Mouse (Mus musculus) neutrophil, adult 83 days (primary cell): ENCODE data around the gene Ncf2. TPM values are rescaled to one million over a fixed set of nuclear protein-coding genes. Genes with fewer than 3 reads are reported as not detected.

Experiments
- total RNA-seq, 2 experiments: library from RNA; stranded (reverse); gene quantifications; one replicate each; pipeline ENCODE4 v1.2.4; 2023

Gene Ncf2
- 1,000 to 10,000 TPM in 1 of 2 experiments, 100 to 1,000 TPM in 1; 996 to 1,022 TPM for total RNA-seq

DNA sequence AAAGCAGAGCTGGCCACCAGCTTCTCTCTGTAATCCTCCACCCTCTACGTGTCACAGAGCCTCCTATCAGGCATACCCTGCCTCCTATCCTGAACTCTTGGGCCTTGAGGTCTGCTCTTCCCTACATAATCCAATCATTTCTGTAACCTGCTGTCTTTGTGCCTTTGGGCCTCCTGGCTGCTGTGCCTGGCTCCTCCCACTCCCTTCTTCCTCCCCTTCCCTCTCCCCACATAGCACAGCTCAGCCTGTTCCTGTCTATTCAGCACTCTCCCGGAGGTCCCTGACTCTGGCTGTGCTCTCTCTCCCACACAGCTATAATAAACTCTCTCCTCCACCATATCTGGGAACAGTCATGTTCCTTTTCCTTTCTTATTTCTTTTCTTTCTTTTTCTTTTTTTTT, at the start of gene Ncf2:
Gene Ncf2, plus strand, starts transcription at position 298 of the 400 bp plus-strand sequence.

DNA sequence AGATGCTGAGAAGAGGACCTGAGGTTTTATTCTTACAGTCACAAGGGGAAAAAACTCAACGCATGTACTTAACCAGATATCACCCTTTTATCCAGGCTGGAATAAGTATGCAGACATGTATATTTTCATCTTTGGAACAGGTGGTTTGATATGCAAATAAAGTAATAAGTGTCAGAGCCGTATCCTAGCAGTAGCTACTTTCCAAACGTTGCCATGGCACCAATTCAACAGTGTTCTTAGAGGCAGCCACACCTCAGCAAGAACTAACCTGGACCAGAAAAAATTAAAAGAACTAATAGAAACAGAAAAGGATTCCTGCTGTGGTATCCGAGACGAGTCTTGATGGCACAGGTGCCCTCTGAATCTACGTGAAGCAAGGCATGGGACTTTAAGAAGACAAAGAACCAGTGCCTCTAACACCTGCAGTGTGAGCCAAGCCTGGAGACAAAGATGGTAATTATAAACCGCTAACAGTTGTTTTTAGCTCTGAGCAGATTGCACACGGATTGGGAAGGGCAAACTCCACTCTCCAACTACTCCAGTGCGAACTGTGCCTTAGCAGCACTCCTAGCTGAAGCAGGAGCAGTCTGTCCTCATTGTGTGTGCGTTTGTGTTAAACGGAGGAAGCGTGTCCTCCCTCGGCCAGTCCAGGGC, 49.6 kb upstream of the Ncf2 start, which contains the start of gene Apobec4:
Gene Apobec4, plus strand, starts transcription at position 240 of the 654 bp plus-strand sequence.

DNA sequence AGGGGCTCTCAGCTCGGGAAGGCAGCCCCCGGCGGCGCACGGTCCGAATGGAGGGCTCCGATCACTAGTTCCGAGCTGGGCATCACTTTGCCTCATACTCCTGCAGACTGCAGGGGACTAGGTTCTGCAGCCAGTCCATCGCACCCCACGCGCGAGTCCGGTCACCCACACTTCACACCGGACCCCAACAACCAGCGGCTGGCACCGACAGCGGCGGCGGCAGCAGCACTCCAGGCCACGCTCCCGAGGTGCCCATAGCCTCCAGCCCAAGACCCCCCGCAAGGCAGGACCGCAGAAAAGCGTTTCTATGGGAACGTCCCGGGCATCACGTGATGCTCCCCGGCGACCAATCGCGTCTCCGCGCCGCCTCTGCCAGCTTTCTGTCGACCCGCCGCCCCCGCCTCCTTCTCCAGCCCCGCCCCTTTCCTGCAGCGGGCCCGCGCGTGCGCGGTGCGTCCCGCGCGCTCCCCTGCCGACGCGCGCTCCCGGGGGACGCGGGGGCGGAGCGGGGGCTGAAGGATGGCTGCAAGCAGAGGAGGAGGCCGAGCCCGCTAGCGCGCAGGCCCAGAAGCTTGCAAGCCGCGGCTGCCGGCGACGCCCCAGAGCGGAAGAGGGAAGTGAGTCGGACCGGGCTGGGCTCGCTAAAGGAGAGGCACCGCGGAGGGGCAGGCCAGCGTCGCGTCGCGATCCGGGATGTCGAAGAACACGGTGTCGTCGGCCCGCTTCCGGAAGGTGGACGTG, 33.8 kb upstream of the Ncf2 start, which contains the start of the genes Rgl1 and Arpc5:
Gene Rgl1, minus strand, starts transcription at position 320 of the 741 bp plus-strand sequence.
Gene Arpc5, plus strand, starts transcription at position 511 of the 741 bp plus-strand sequence.

Other genes starting within 250 kb of the Ncf2 start
- not detected for gene Apobec4, start 49.6 kb upstream of the Ncf2 start, total RNA-seq
- 1 to 10 TPM; 1.5 to 2.3 TPM for gene Rgl1, start 33.8 kb upstream of the Ncf2 start, total RNA-seq
- gene Arpc5, start 33.7 kb upstream of the Ncf2 start, total RNA-seq: 100 to 1,000 TPM; 449 to 481 TPM
- gene Smg7, start 102.5 kb downstream of the Ncf2 start, total RNA-seq: 10 to 100 TPM; 54.9 to 57.9 TPM
- not detected for gene Nmnat2, start 154.8 kb downstream of the Ncf2 start, total RNA-seq